Mouse (Mus musculus) gastrocnemius, adult 8-10 months (tissue): ENCODE measurements around the gene Sf3b1. TPM values are rescaled to one million over a fixed set of nuclear protein-coding genes. Genes with fewer than 3 reads are reported as not detected.
"Not testable (repeated sequence)": the region's sequence is repeated elsewhere in the genome, so short reads cannot be mapped to it uniquely, and the experiment has no call there.

Experiments used
- DNase-seq, 2 experiments: peaks; one replicate each; pipeline ENCODE4 v3.0.0; 2022; ENCODE audit warnings: low spot score in 2 of 2
- total RNA-seq, 4 experiments: library from RNA; stranded (reverse); gene quantifications; 2 replicates each; pipeline ENCODE4 v1.2.4; 2022

Gene Sf3b1
- total RNA-seq, 4 experiments from 2014 or later = 45.9 to 57.9 (median 52.4) TPM

DNA sequence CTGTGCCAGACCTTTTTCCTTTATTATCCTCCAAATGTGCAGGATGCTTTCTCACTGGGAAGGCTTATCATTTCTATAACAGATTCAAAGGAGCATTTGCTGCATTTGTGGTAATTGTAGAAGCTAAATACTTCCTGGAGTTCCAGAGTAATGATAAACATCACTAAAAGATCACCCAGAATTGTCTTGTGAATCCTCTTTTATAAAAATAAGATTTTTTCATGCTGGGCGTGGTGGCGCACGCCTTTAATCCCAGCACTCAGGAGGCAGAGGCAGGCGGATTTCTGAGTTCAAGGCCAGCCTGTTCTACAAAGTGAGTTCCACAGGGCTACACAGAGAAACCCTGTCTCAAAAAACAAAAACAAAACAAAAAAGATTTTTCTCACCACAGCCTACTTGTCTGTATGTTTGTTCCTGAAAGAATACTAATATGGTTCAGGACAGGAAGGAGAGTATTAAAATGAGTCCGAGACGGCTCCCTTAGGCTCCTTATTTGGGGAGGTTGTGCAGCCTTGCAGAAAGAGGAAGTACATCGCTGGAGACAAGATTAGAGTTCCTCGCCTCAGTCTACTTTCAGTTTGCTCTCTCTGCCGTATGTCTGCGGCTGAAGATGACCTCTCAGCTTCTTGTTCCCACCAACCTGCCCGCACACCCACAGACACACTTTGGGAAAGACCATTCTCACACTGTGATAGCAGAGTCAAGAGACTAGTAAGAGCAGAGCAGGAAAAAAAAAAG is 1.4 kb upstream of the Sf3b1 start:
- DNase-seq = no peak

DNA sequence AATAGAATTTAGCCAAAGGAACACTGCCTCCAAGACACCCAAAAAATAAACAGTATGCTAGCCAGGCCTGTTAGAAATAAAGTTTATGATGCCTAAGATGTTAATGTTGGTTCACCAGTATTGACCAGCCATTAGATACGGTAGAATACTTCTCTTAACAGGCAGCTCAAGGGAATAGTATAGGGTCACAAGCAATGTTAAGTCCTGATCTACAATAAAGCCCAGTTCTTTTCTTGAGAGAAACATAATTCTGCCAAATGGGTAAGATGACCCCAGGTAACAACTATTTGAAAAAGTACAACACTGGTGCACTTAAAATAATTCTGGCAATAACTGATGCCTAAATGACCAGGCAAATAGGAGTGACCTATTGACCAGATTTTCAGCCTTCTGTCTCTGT is 685 bp upstream of the Sf3b1 start:
- DNase-seq = no peak

DNA sequence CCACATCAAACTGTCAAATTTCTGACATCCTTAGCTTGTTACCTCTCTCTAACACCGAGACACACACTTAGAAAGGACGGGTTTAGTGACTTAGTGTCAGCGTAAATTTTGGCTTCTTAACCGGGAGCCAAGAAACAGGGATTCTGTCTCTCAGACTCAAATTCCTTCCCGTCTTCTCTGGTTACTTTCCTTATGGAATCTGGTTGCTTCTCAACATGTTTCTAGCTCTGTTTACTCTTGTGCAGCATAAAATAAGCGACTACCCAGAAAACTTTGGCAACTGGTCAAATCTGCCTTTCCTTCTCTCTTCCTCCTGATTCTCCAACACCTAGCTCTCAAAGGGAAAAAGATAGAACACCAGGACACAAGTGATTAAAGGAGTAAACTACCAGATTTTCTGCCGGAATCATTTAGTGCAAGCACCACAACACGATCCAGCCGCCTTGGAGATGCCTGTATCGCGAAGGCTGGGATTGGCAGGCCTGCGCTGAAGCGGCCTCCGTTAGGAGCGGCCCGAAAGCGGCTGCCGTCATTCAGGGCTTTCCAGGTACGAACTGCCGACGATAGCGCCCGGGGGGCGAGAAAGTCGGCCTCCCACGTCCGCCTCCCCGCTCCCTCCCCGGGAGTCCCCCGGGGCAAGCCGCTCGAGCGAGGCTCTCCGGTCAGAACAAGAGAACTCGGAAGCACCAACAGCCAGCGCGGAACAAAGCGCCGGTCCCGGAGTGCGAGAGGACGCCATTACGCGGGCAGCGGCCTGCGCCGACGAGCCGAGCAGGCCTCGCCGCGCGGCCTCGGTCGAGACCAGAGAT is 633 bp downstream of the Sf3b1 start:
- DNase-seq = peak; percentile 15 to 31

DNA sequence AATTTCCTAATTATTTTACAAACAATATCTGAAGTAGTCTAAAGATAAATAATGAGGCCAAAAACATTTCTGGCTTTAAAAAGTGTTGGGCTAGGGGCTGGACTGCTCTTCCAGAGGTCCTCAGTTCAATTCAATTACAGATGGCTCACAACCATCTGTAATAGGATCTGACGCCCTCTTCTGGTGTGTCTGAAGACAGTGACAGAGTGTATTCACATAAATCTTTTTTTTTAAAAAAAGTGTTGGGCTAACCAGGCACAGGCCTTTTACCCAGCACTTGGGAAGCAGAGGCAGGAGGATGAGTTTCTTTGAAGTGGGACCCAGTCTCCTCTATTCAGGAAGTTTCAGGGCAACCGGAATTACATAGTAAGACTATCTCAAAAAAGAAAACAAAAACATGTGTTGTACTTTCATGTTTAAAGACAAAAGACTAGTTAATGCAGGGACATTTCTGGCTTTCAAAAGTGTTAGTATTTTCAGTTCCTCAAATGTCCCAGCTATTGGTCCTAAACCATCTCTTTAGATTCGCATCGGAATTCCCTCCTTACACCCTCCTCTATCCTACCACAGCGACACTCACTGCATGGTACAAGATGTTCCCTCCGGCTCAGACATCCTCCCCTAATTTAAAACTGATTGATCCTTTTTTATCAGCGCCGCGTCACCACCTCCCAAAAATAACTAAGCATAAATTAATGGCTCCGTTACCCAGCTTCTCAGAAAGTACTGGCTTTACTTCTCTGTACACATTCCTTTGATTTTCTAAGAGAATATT is 1.4 kb downstream of the Sf3b1 start:
- DNase-seq = no peak

DNA sequence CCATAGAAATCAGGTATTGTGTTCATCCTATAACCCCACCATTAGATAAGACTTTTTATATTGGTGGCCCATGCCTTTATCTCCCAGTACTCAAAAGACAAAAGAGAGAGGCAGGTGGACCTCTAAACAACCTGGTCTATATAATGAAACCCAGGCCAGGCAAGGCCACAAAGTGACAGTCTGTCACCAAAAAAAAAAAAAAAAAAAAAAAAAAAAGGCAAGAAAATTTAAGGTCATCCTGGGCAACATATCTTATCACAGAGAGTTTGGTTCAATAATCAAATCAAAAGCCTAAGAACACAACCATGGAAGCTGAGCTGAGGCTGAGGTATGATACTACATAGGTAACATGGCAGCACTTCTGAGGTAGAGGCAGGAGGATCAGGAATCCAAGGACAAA is 5.4 kb downstream of the Sf3b1 start:
- DNase-seq = no peak

DNA sequence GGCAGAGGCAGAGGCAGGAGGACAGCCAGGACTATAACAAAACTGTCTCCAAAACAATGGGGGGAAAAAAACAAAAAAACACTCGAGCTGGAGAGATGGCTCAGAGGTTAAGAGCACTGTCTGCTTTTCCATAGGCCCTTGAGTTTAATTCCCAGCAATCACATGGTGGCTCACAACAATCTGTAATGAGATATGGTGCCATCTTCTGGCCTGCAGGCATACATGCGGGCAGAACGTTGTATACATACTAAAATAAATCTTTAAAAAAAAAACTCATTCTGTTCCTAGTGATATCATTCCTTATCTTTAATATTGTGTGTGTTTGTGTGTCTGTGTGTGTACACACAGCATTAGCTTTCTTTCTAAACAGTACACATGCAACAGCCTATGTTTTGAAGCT is 14.8 kb downstream of the Sf3b1 start:
- DNase-seq = no peak

DNA sequence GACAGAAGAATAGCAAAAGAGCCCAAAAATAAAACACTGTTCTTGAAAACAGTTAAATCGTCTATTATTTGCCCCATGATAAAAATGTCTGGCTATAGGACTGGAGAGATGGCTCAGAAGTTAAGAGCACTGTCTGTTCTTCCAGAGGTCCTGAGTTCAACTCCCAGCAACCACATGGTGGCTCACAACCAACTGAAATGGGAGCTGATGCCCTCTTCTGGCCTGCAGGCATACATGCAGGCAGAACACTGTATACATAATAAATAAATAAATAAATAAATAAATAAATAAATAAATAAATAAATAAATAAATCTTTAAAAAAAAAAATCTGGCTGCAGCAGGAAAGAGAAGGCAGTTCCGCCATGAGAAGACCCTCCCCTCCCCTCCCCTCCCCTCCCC is 19.0 kb downstream of the Sf3b1 start:
- DNase-seq = not testable (repeated sequence)

DNA sequence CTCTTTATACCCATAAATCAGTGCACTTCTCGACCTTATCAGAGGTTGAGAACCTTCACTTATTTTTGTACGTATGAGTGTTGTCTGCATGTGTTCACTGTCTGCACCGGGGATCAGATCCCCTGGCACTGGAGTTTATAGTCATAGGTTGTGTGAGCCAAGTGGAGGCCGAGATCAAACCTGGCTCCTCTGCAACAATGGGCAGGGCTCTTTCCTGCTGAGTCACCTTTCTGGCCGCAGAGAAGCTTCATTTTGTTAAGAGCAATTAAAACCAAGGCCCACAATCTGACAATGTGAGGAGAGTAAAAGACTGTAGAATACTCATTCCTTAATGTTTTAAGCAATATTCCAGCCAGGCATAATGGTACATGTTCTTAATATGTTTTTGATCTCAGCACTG is 33.7 kb downstream of the Sf3b1 start:
- no peak for DNase-seq

DNA sequence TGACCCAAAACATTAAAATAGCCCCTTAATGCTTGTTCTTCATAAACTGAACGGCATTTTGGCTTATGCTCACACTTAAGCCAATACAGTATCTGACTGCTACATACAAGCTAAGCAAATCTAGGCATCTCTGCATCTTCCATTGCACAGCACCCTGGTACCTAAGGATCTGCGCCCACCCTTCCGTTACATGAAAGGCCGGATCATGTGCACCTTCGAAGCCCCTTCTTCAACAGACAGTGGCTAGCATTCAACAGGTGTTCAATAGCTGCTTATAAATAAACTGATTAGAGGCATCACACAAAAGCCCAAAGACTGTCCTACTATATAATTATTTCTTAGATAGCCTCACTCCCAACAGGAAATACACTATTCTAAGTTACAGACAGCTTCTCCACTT is 41.0 kb downstream of the Sf3b1 start:
- DNase-seq = no peak

DNA sequence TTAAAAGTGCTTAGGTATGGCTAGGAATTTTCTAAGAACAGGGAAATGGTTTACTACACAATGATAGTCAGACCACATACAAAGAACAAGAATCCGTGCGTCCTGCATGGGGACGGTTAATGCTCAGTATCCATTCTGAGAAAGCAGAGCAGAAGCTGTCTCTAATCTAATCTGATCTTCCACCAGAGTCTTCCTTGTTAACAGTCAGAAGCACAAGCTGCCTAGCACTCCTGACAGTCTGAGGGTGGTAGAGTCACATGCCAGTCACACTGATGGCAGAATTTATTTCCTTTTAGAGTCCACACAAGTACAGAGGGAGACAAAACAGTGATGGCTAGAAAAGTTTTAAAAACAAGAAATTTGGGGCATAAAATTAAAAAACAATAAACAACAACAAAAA is 41.5 kb downstream of the Sf3b1 start:
- no peak for DNase-seq

DNA sequence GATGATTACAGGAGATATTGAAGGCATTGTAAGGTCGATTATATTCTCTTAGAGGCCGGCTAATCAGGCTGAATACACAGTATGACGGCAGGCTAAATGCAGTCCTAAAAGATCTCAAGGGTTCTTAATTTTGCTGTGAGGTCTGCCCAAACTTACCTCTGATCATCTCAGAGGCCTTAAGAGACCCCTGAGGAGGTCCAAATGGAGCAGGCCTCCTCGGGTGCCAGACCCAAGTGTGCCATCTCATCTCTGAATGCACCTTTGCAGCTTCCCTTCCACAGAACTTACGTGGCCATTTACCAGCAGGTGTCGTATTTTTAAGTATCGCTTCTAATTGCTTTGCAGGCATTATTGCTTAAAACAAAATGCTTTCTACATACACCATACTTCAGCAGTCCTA is 43.1 kb downstream of the Sf3b1 start:
- no peak for DNase-seq

DNA sequence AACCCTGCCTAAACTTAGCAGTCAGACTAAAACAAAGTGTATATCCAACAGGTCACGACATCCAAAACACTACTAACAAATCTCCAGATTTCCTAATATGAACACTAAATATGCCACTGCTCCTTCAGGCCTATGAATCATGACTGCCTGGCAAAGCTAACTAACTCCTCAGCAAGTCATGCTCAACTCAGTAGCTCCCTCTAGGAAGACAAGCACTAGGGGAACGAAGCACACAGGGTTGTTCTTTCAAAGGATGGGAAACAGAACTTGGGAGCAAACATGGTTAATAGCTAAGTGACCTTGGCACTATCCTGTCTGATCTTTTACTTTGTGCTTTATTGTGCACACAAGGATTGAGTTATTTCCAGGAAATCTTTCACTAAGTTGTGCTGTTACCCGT is 43.9 kb downstream of the Sf3b1 start:
- DNase-seq = no peak

DNA sequence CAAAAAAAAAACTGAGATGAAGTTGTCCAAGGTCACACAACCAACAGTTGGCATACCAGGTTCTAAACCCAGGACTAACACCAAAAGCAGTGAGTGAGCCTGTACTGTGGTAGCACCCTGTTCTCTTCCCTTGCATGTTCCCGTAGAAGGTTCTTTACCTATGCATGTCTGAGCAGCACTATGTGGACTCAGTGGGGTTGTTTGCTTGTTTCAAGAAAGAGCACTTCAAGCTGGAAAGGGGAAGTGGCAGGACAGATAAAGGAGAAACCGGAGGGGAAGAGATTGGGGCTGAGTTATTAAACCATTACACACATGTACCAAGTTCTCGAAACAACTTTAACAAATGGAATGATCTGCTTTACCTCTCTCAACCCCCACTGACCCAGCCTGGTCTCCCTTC is 44.6 kb downstream of the Sf3b1 start:
- no peak for DNase-seq

DNA sequence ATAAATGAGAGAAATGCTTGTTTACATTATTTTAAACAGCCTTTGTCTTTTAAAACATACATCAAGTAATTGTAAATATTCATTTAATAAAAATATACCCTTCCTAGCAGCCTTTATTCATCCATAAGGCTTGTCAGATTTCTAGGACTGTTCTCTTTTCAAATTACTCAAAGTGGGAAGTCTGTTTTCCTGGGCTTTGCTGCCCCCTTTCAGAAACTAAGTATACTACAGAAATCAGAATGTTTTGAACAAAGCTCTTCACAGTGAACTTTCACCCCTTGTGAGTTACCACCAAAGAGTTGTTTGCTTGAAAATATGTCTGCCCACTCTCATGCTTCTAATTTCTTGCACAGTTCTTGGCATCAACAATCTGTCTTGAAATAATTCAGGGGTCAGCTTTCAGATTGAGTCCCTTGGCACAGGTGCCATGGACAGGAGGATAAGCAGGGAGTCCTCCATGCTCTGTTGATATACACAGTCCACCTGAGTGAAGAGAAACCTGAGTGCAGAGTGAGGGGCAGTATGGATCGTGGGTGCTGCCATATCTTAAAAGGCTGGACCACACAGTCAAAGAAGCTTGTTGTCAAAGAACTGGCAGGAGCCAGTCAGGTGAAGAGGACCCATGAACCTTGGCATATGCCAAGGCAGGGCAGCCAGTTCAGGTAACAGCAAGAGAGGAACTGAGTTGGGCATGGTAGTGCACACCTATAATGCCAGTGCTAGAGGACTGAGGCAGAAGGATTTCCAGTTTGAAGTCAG is 47.9 kb downstream of the Sf3b1 start:
- no peak for DNase-seq

DNA sequence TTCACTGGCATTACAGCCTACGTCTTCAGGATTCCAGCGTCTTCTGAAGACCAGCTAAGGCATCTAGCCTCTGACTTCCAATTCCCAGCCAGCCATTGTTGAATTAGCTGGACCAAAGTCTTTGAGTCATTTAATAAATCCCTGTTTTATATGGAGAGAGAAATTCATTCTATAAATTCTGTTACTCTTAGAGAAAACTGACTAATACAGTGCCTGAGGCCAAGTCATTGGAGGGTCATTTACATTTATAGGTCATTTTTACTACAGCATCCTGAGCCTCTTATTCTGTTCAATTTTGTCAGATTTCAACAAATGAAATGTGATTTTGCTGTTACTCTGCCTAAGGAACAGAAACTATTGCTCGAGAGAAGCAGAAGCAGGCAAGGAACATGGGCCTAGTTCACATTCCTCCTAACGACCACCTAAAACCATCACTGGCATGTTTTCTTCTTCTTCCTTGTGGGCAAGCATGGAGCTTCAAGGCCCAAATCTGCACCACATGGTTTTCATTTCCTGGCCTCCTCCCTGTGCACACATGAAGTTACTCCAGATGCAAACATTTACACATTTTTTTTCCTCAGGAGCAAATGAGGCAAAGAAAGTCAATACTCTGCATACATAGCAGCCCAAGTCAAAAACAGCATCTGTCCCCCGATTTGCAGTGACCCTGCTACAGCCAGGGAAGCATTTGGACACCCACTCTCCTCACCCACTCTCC is 55.4 kb downstream of the Sf3b1 start:
- no peak for DNase-seq

DNA sequence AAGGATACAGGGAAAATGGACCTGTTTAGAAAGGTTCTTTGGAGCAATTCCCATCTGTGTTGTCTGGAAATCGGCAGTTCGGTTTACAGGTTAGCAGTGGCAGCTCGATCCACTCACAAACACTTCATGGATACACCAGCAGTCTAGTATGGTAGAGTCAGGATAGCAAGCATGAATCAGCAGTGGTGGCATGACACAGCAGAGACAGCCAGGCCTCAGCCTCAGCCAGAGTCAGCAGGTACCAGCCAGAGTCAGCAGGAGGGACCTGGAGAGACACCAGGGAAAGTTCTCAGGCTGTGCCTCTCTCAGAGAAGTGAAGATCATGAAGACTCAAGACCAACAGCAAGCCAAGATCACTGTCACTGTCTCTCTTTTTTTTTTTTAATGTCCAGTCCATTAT is 60.4 kb downstream of the Sf3b1 start:
- DNase-seq = no peak

DNA sequence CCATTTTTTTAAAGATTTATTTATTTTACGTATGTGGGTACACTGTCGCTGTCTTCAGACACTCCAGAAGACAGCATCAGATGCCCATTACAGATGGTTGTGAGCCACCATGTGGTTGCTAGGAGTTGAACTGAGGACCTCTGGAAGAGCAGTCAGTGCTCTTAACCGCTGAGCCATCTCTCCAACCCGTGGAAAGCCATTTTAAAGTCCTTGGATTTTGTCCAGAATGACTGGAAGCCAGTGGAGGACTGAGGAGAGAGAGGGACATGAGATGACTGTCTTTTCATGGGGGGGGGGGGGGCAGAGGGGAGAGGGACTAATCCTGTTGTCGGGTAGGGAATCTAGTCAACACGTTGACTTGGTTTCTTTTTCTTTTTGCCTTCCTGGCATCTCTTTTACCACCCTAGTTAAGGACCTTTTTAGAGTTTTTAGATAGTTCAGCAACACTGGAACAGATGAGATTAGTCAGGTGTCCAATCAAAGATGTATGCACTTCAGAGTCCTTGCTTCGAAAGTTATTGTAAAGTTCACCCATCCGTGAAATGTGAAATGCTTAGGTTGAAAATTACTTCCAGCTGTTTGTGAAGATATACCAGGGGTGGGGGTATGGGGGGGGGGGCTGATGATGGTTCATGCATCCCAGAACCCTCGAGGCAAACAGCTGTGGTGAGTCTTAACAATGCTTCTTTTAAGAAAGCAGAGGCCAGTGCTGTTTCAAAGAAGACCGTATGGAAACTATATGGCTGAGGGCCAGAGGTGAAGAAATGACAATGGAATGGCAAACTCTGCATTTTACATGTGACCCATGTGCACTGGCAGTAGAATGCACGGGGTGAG is 61.9 kb downstream of the Sf3b1 start:
- DNase-seq = no peak

DNA sequence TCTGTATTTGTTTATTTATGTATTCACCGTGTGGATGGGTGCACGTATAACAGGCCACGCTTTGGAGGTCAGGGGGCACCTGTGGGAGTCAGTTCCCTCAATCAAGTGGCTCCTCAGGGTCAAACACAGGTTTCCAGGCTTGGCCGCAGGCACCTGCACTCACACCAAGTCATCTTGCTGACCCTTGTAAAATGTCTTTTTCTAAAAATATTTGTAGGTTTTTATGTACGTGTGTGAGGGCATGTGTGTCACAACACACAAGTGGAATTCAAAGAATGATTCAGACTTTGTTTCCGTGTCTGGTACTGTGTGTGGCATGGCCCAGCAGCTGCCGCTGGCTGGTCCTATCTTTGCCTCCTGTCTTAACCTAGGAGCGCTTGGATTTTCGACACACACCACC is 65.6 kb downstream of the Sf3b1 start:
- no peak for DNase-seq

DNA sequence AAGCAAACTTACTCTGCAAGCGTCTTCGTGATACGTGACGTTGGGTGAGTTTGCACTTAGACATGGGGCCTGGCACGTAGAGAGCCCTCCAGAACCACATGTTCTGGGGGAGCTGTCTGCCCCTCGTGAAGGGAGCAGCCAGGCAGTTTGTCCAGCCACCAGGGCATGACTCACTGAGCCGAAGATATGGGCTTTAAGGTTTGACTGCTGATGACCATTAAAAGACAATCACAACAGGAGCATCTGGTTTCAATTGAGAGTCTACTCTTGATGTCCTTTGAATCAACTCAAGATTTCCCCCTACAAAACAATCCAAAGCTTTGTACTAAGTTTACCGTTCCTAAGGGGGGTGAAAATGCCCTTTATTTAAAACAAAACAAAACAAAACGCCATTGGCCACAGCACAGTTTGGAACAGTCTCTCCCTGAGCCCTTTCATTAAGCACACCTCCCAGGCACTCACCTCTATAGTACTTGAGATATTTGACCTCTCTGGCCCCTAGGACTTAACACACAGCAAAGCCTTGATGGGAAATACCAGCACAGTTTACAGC is 66.6 kb downstream of the Sf3b1 start:
- no peak for DNase-seq

DNA sequence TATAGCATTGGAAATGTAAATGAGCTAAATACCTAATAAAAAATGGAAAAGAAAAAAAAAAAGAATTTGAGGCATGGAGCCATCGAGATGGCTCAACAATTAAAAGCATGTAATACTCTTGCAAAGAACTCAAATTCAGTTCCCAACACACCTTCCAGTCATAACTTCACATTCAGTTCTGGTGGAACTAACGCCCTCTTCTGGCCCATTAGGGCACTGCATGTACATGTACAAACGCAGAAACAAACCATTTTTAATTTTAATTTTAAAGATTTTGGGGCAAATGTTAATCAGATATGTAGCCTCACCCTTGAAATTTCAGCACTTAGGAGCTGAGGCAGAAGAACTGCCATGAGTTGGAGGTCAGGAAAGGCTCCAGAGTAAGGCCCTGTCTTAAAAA is 68.8 kb downstream of the Sf3b1 start:
- no peak for DNase-seq
